Mouse (Mus musculus) bone marrow macrophage, adult 2 months (primary cell): ENCODE data around the gene Tex21. TPM values are rescaled to one million over a fixed set of nuclear protein-coding genes. Genes with fewer than 3 reads are reported as not detected.
"Not testable (repeated sequence)": the region's sequence is repeated elsewhere in the genome, so short reads cannot be mapped to it uniquely, and the experiment has no call there.

Experiments used
- H3K27ac ChIP-seq: 2 replicates; pipeline ENCODE4 v1.5.1; 2012; ENCODE audit warnings: low read depth, low read length; ENCODE audit not compliant: insufficient read depth
- H3K4me1 ChIP-seq: 2 replicates; pipeline ENCODE4 v1.6.1; 2012; ENCODE audit warnings: low read length; ENCODE audit not compliant: control insufficient read depth, insufficient read depth
- H3K4me3 ChIP-seq: 2 replicates; pipeline ENCODE4 v1.5.1; 2012; ENCODE audit warnings: mild to moderate bottlenecking, low read length, moderate library complexity; ENCODE audit not compliant: insufficient read depth
- CTCF ChIP-seq: IDR thresholded peaks from 2 replicates; pipeline ENCODE4 v1.5.1; 2012; ENCODE audit warnings: low read depth, mild to moderate bottlenecking, low read length, moderate library complexity
- POLR2A ChIP-seq: IDR thresholded peaks from 2 replicates; pipeline ENCODE4 v1.6.1; 2012; ENCODE audit warnings: mild to moderate bottlenecking, low read depth, low read length, borderline replicate concordance
- polyA plus RNA-seq: library from polyadenylated mRNA; stranded (reverse); fragments of >200 nt; gene quantifications from 2 replicates; pipeline ENCODE4 v1.2.4, GENCODE M21; 2012; ENCODE audit not compliant: missing spikeins, insufficient read depth, insufficient read length

Tex21 gene
- polyA plus RNA-seq, 1 experiment, result not detected

- Histone ChIP-seq H3K4me1 (no peaks in the 10 kb centered on the region), H3K27ac (no peak overlapping the region), H3K4me3 (no peak overlapping the region)
- no peak for TF ChIP-seq POLR2A
Measured at GRCm38 (mm10) chr12:76184271-76184670, 62.3 kb downstream of the Tex21 start.

- Histone ChIP-seq H3K27ac (no peak overlapping the region), H3K4me3 (no peak overlapping the region), H3K4me1 (no peaks in the 10 kb centered on the region)
- TF ChIP-seq CTCF, result no peak
- no peak for TF ChIP-seq POLR2A
Measured at GRCm38 (mm10) chr12:76182831-76183230, 63.7 kb downstream of the Tex21 start.

- Histone ChIP-seq H3K4me3 (no peak overlapping the region), H3K4me1 (no peaks in the 10 kb centered on the region; the same call in 1 of the 2 replicates), H3K27ac (no peak overlapping the region)
- no peak for TF ChIP-seq POLR2A
Measured at GRCm38 (mm10) chr12:76181471-76181870, 65.1 kb downstream of the Tex21 start.

- no peak for TF ChIP-seq CTCF
- no peak for TF ChIP-seq POLR2A
- no peaks in the 10 kb centered on the region; the same call in 1 of the 2 replicates for H3K4me1 ChIP-seq
- no peak overlapping the region for H3K4me3 ChIP-seq
- no peak overlapping the region for H3K27ac ChIP-seq
Measured at GRCm38 (mm10) chr12:76180442-76180841, 66.1 kb downstream of the Tex21 start.

- H3K4me3 ChIP-seq, result no peak overlapping the region
- no peak for TF ChIP-seq CTCF
- no peak for TF ChIP-seq POLR2A
- H3K27ac ChIP-seq, result no peak overlapping the region
- H3K4me1 ChIP-seq, result no peaks in the 10 kb centered on the region; the same call in 1 of the 2 replicates
Measured at GRCm38 (mm10) chr12:76179527-76179926, 67.0 kb downstream of the Tex21 start.

- no peaks in the 10 kb centered on the region; the same call in 1 of the 2 replicates for H3K4me1 ChIP-seq
- no peak for TF ChIP-seq CTCF
- TF ChIP-seq POLR2A, result no peak
- H3K4me3 ChIP-seq, result no peak overlapping the region
- no peak overlapping the region for H3K27ac ChIP-seq
Measured at GRCm38 (mm10) chr12:76179051-76179450, 67.5 kb downstream of the Tex21 start.

GRCm38 (mm10) chr12:76177864-76178518 lies 68.6 kb downstream of the Tex21 start:
- Histone ChIP-seq H3K4me1 (no peaks in the 10 kb centered on the region; the same call in 1 of the 2 replicates), H3K4me3 (peak overlapping the region; percentile 53; the same call in 1 of the 2 replicates), H3K27ac (no peak overlapping the region)
- TF ChIP-seq CTCF, result peak; percentile 58
- TF ChIP-seq POLR2A, result no peak

GRCm38 (mm10) chr12:76177000-76177863 lies 69.3 kb downstream of the Tex21 start, which contains the start of gene Esr2:
TSS of gene Esr2 (minus strand) at chr12:76177259.
- peak within 1 kb of the TSS; percentile 53 for H3K4me3 ChIP-seq
- no peak for TF ChIP-seq CTCF
- TF ChIP-seq POLR2A, result no peak
- no peak within 1 kb of the TSS for H3K27ac ChIP-seq

GRCm38 (mm10) chr12:76165641-76166040 lies 80.9 kb downstream of the Tex21 start:
- H3K27ac ChIP-seq, result no peak overlapping the region
- H3K4me3 ChIP-seq, result no peak overlapping the region
- TF ChIP-seq POLR2A (no peak), CTCF (no peak)
- H3K4me1 ChIP-seq, result no peaks in the 10 kb centered on the region

More at GRCm38 (mm10) chr12:76177000-76177863, 69.3 kb downstream of the Tex21 start, which contains the start of gene Esr2:
- no peaks in the 10 kb centered on the region; the same call in 1 of the 2 replicates for H3K4me1 ChIP-seq

- not testable (repeated sequence) for H3K4me3 ChIP-seq, H3K4me1 ChIP-seq, H3K27ac ChIP-seq
Measured at GRCm38 (mm10) chr12:76152389-76152788, 94.2 kb downstream of the Tex21 start.

Other genes starting within 250 kb of the Tex21 start
- not detected in 2 replicates for gene Esr2, start 69.5 kb downstream of the Tex21 start, polyA plus RNA-seq
- 7.7 and 8.7 TPM in 2 replicates for gene Mthfd1, start 8.6 kb upstream of the Tex21 start, polyA plus RNA-seq
- not detected in 2 replicates for gene Akap5, start 78.1 kb upstream of the Tex21 start, polyA plus RNA-seq
- gene Zbtb25, start 122.9 kb upstream of the Tex21 start, polyA plus RNA-seq, result 8.6 and 9.5 TPM in 2 replicates
- gene Zbtb1, start 123.5 kb upstream of the Tex21 start, polyA plus RNA-seq, result 8.8 and 9.6 TPM in 2 replicates
- 5.8 and 8.0 TPM in 2 replicates for gene Hspa2, start 157.4 kb upstream of the Tex21 start, polyA plus RNA-seq
- gene Ppp1r36, start 170.8 kb upstream of the Tex21 start, polyA plus RNA-seq, result not detected in 2 replicates